Mouse (Mus musculus) MEL (cell line): ENCODE results near the gene Bmpr1a.

Experiments
- CTCF ChIP-seq, 3 experiments: IDR thresholded peaks in 2 of 3; conservative IDR thresholded peaks in 1 of 3; 2 replicates each; pipeline ENCODE4 v1.5.1; 2011 to 2012; ENCODE audit warnings: low read length in 3 of 3, low read depth in 2 of 3, mild to moderate bottlenecking in 2 of 3, improper control_type of control experiment in 1 of 3, inconsistent platforms in 1 of 3, mixed read lengths in 1 of 3, moderate library complexity in 1 of 3; ENCODE audit not compliant: control insufficient read depth in 1 of 3, insufficient read depth in 1 of 3, poor library complexity in 1 of 3, severe bottlenecking in 1 of 3
- E2F4 ChIP-seq: IDR thresholded peaks from 2 replicates; pipeline ENCODE4 v1.6.1; 2011; ENCODE audit warnings: low read depth, low read length, improper control_type of control experiment, borderline replicate concordance
- EP300 ChIP-seq, 2 experiments: IDR thresholded peaks; 2 replicates each; pipeline ENCODE4 v1.6.1; 2011; ENCODE audit warnings: improper control_type of control experiment in 2 of 2, low read length in 2 of 2, low read depth in 1 of 2, mild to moderate bottlenecking in 1 of 2
- GATA1 ChIP-seq: IDR thresholded peaks from 2 replicates; pipeline ENCODE4 v1.6.1; 2011; ENCODE audit warnings: low read depth, low read length, improper control_type of control experiment
- MAFK ChIP-seq: IDR thresholded peaks from 2 replicates; pipeline ENCODE4 v1.6.1; 2011; ENCODE audit warnings: low read depth, mild to moderate bottlenecking, low read length, improper control_type of control experiment, borderline replicate concordance
- POLR2A ChIP-seq, 2 experiments: IDR thresholded peaks; 2 replicates each; pipeline ENCODE4 v1.6.1; 2011 to 2012; ENCODE audit warnings: low read length in 2 of 2, mild to moderate bottlenecking in 2 of 2, control low read depth in 1 of 2, improper control_type of control experiment in 1 of 2, low read depth in 1 of 2, moderate library complexity in 1 of 2; ENCODE audit not compliant: control insufficient read depth in 1 of 2, insufficient read depth in 1 of 2, poor library complexity in 1 of 2
- POLR2AphosphoS2 ChIP-seq: IDR thresholded peaks from 2 replicates; pipeline ENCODE4 v1.6.1; 2011; ENCODE audit warnings: low read length, improper control_type of control experiment
- TCF12 ChIP-seq: IDR thresholded peaks from 2 replicates; pipeline ENCODE4 v1.6.1; 2014; ENCODE audit warnings: low read depth, mild to moderate bottlenecking, inconsistent platforms, low read length, improper control_type of control experiment, moderate library complexity
- UBTF ChIP-seq: IDR thresholded peaks from 2 replicates; pipeline ENCODE4 v1.6.1; 2012; ENCODE audit warnings: low read depth, mild to moderate bottlenecking, inconsistent platforms, low read length, improper control_type of control experiment, moderate library complexity, borderline replicate concordance; ENCODE audit not compliant: insufficient read depth
- USF1 ChIP-seq: IDR thresholded peaks from 2 replicates; pipeline ENCODE4 v1.6.1; 2014; ENCODE audit warnings: low read depth, mild to moderate bottlenecking, inconsistent platforms, low read length, improper control_type of control experiment, moderate library complexity
- ZC3H11A ChIP-seq: IDR thresholded peaks from 2 replicates; pipeline ENCODE4 v1.6.1; 2012; ENCODE audit warnings: low read depth, mild to moderate bottlenecking, inconsistent platforms, low read length, improper control_type of control experiment
- ZKSCAN1 ChIP-seq: IDR thresholded peaks from 2 replicates; pipeline ENCODE4 v1.6.1; 2012; ENCODE audit warnings: low read depth, mild to moderate bottlenecking, inconsistent platforms, low read length, improper control_type of control experiment, moderate library complexity
- ZMIZ1 ChIP-seq: IDR thresholded peaks from 2 replicates; pipeline ENCODE4 v1.6.1; 2012; ENCODE audit warnings: low read depth, mild to moderate bottlenecking, inconsistent platforms, low read length, improper control_type of control experiment, moderate library complexity
- ZNF384 ChIP-seq: IDR thresholded peaks from 2 replicates; pipeline ENCODE4 v1.6.1; 2012; ENCODE audit warnings: low read depth, mild to moderate bottlenecking, inconsistent platforms, low read length, improper control_type of control experiment

- no peak for TF ChIP-seq CTCF (IDR thresholded peaks at IDR 0.05 in 2 of 3, conservative IDR thresholded peaks at IDR 0.05 in 1 of 3; ENCODE audit: control insufficient read depth in 1 of 3, insufficient read depth in 1 of 3, low read depth in 2 of 3, low read length in 3 of 3, poor library complexity in 1 of 3, severe bottlenecking in 1 of 3)
- TF ChIP-seq POLR2A (IDR thresholded peaks at IDR 0.05; ENCODE audit: control insufficient read depth in 1 of 2, insufficient read depth in 1 of 2, low read depth in 1 of 2, low read length in 2 of 2, poor library complexity in 1 of 2), result no peak
- TF ChIP-seq E2F4, result no peak
- no peak for TF ChIP-seq ZNF384
- TF ChIP-seq EP300 (IDR thresholded peaks at IDR 0.05; ENCODE audit: low read depth in 1 of 2, low read length in 2 of 2), result no peak
- no peak for TF ChIP-seq ZKSCAN1
- TF ChIP-seq ZC3H11A, result no peak
- TF ChIP-seq ZMIZ1, result no peak
- TF ChIP-seq USF1, result no peak
- no peak for TF ChIP-seq UBTF
- no peak for TF ChIP-seq MAFK
- TF ChIP-seq POLR2AphosphoS2, result no peak
- TF ChIP-seq GATA1, result no peak
- no peak for TF ChIP-seq TCF12
Measured at GRCm38 (mm10) chr14:34371763-34372162, 131.4 kb downstream of the Bmpr1a start.
